Mouse (Mus musculus): ENCODE data around the gene Anks3.
A peak's percentile ranks its signal among the peaks of the same experiment; 100 is the strongest.

Anks3 gene

DNA sequence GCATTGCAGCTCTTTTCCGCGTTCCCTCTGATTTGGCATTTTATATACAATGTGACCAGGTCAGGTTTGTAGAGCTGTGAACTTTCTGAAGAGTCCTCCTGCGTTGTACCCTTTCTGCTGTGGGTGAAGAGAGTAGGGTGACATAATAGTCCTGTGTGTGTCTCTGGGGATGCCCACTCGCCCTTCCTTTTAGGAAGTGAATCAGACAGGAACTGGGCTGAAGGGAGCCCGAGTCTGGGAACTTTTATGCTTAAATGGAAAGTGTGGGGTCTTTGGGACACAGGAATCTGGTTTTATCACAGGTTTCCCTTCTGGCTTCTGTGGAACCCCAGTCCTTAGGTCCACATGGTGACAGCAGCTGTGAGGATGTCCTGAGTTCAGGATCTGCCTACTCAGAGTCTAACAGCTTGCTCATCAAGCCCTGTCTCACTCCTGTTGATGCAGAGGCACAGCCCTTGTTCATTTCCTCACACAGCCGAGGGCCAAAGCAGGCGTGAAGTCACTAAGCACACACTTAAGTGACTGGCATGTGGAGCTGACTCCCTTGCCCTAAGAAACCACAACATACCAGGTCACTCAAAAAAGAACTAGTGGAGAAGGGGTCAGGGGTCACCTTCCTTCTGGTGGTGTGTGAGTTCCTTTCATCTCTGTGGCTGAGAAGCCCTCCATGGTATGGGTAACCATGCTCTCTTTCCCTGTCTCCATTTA lies 69.7 kb downstream of the Anks3 start:
- TF ChIP-seq POU5F1 (IDR thresholded peaks at IDR 0.05; ENCODE audit: borderline replicate concordance, low read length) = no peak
- TF ChIP-seq CTCF (conservative IDR thresholded peaks at IDR 0.05; ENCODE audit: low read length) = no peak
- no peak for TF ChIP-seq NANOG (IDR thresholded peaks at IDR 0.05; ENCODE audit: borderline replicate concordance, low read length)
- H3K9me3 ChIP-seq (ENCODE audit: low read length) = no peaks in the 10 kb centered on the region
- H3K27me3 ChIP-seq (ENCODE audit: insufficient read depth, low read length) = no peaks in the 10 kb centered on the region
- peaks cover 81% of the 10 kb centered on the region for H3K4me1 ChIP-seq (replicated peaks; ENCODE audit: low read depth, low read length)
- H3K36me3 ChIP-seq (ENCODE audit: insufficient read depth, low read length) = peaks cover 9% of the 10 kb centered on the region
- 0 out of 2 replicates have a peak overlapping the region, but pooled peaks have one; percentile 8 for H3K4me3 ChIP-seq (replicated peaks; ENCODE audit: low read length)

DNA sequence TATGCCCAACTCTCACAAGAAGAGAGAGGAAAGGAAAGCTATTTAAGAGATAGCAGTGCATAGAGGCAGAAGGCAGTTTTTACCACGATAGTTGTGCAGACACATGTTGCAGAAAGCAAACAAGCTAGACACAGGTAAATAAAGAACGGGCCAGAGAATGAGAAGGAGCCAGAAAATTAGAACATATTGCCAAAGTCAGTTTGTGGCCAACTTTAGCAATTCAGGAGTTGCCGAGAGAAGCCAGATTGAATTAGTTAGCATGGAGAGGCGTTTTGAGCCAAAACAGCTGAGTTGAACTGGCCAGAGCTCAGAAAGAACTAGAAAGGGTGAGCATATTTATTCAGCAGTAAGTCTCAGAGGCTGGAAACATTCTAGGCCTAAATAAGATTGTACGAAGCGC lies 71.8 kb downstream of the Anks3 start:
- TF ChIP-seq NANOG (IDR thresholded peaks at IDR 0.05; ENCODE audit: borderline replicate concordance, low read length) (no peak), CTCF (conservative IDR thresholded peaks at IDR 0.05; ENCODE audit: low read length) (no peak)
- H3K4me1 ChIP-seq (replicated peaks; ENCODE audit: low read depth, low read length) = peaks cover 83% of the 10 kb centered on the region
- peaks cover 15% of the 10 kb centered on the region for H3K36me3 ChIP-seq (ENCODE audit: insufficient read depth, low read length)
- H3K4me3 ChIP-seq (replicated peaks; ENCODE audit: low read length) = no peak overlapping the region
- no peaks in the 10 kb centered on the region for H3K9me3 ChIP-seq (ENCODE audit: low read length)
- no peaks in the 10 kb centered on the region for H3K27me3 ChIP-seq (ENCODE audit: insufficient read depth, low read length)
